Mouse (Mus musculus): ENCODE data around the gene Ctnnbip1.

The Ctnnbip1 gene

GRCm38 (mm10) chr4:149517868-149518340 is at the start of gene Ctnnbip1:
TSS of gene Ctnnbip1 (plus strand) at chr4:149518236.
- DNase-seq (ENCODE audit: low read depth) = peak; percentile 97

GRCm38 (mm10) chr4:149469557-149469956 is 48.5 kb upstream of the Ctnnbip1 start:
- DNase-seq (ENCODE audit: low read depth) = no peak

GRCm38 (mm10) chr4:149475096-149475495 is 42.9 kb upstream of the Ctnnbip1 start:
- DNase-seq (ENCODE audit: low read depth) = no peak

- no peak for DNase-seq (ENCODE audit: low read depth)
These were observed 41.0 kb upstream of the Ctnnbip1 start, which contains the start of gene Tmem274 for GRCm38 (mm10) chr4:149477078-149477477. TSS of gene Tmem274 (plus strand) at chr4:149477378.

GRCm38 (mm10) chr4:149484566-149484965 is 33.5 kb upstream of the Ctnnbip1 start:
- no peak for DNase-seq (ENCODE audit: low read depth)

GRCm38 (mm10) chr4:149485053-149485824 is 32.8 kb upstream of the Ctnnbip1 start, which contains the start of the genes Nmnat1 and Lzic:
TSS of gene Nmnat1 (minus strand) at chr4:149485202.
TSS of gene Lzic (plus strand) at chr4:149485229.
- peak; percentile 95 for DNase-seq (ENCODE audit: low read depth)

- peak; percentile 71 for DNase-seq (ENCODE audit: low read depth)
These were observed 32.2 kb upstream of the Ctnnbip1 start for GRCm38 (mm10) chr4:149485825-149486206.

GRCm38 (mm10) chr4:149487729-149488128 is 30.3 kb upstream of the Ctnnbip1 start:
- DNase-seq (ENCODE audit: low read depth) = no peak

GRCm38 (mm10) chr4:149489415-149490240 is 28.4 kb upstream of the Ctnnbip1 start:
- DNase-seq (ENCODE audit: low read depth) = no peak

- peak; percentile 31 for DNase-seq (ENCODE audit: low read depth)
These were observed 26.9 kb upstream of the Ctnnbip1 start for GRCm38 (mm10) chr4:149491151-149491550.

GRCm38 (mm10) chr4:149496612-149497011 is 21.4 kb upstream of the Ctnnbip1 start:
- no peak for DNase-seq (ENCODE audit: low read depth)

GRCm38 (mm10) chr4:149498901-149499300 is 19.1 kb upstream of the Ctnnbip1 start:
- no peak for DNase-seq (ENCODE audit: low read depth)

- DNase-seq (ENCODE audit: low read depth) = peak; percentile 18
These were observed 18.2 kb upstream of the Ctnnbip1 start for GRCm38 (mm10) chr4:149499790-149500189.

- no peak for DNase-seq (ENCODE audit: low read depth)
These were observed 13.7 kb upstream of the Ctnnbip1 start for GRCm38 (mm10) chr4:149504363-149504762.

- DNase-seq (ENCODE audit: low read depth) = peak; percentile 41
These were observed 13.2 kb upstream of the Ctnnbip1 start for GRCm38 (mm10) chr4:149504858-149505257.

- DNase-seq (ENCODE audit: low read depth) = no peak
These were observed 12.6 kb upstream of the Ctnnbip1 start for GRCm38 (mm10) chr4:149505261-149505967.

GRCm38 (mm10) chr4:149506904-149507303 is 11.1 kb upstream of the Ctnnbip1 start:
- no peak for DNase-seq (ENCODE audit: low read depth)

- DNase-seq (ENCODE audit: low read depth) = peak; percentile 40
These were observed 6.8 kb upstream of the Ctnnbip1 start for GRCm38 (mm10) chr4:149511221-149511646.

GRCm38 (mm10) chr4:149512072-149512471 is 6.0 kb upstream of the Ctnnbip1 start:
- DNase-seq (ENCODE audit: low read depth) = no peak

- DNase-seq (ENCODE audit: low read depth) = no peak
These were observed 2.3 kb upstream of the Ctnnbip1 start for GRCm38 (mm10) chr4:149515706-149516105.

- no peak for DNase-seq (ENCODE audit: low read depth)
These were observed 550 bp downstream of the Ctnnbip1 start for GRCm38 (mm10) chr4:149518351-149519220.
